Mouse (Mus musculus) kidney, adult 18-20 months (tissue): ENCODE data around the gene Naglu.
"Not testable (repeated sequence)": the region's sequence is repeated elsewhere in the genome, so short reads cannot be mapped to it uniquely, and the experiment has no call there.

Source experiments
- DNase-seq: peaks from one replicate; pipeline ENCODE4 v3.0.0; 2021

Gene Naglu

GRCm38 (mm10) chr11:101085617-101086322, 16.0 kb downstream of the Naglu start:
- no peak for DNase-seq

- no peak for DNase-seq
Observed at GRCm38 (mm10) chr11:101086323-101086674, 16.5 kb downstream of the Naglu start.

GRCm38 (mm10) chr11:101086756-101087681, 17.2 kb downstream of the Naglu start, which contains the start of gene Mlx:
Mlx (plus strand) TSS chr11:101087277.
- DNase-seq, result peak; percentile 91

GRCm38 (mm10) chr11:101087682-101088055, 17.9 kb downstream of the Naglu start:
- peak; percentile 55 for DNase-seq

- no peak for DNase-seq
Observed at GRCm38 (mm10) chr11:101089931-101090330, 20.1 kb downstream of the Naglu start.

- no peak for DNase-seq
Observed at GRCm38 (mm10) chr11:101094930-101095313, 25.1 kb downstream of the Naglu start.

- peak; percentile 96 for DNase-seq
Observed at GRCm38 (mm10) chr11:101095314-101096024, 25.7 kb downstream of the Naglu start, which contains the start of gene Psmc3ip. Psmc3ip (minus strand) TSS chr11:101095436.

- DNase-seq, result no peak
Observed at GRCm38 (mm10) chr11:101098231-101098630, 28.4 kb downstream of the Naglu start.

- no peak for DNase-seq
Observed at GRCm38 (mm10) chr11:101103011-101103410, 33.2 kb downstream of the Naglu start.

GRCm38 (mm10) chr11:101109351-101109750, 39.5 kb downstream of the Naglu start:
- DNase-seq, result no peak

- no peak for DNase-seq
Observed at GRCm38 (mm10) chr11:101110708-101111107, 40.9 kb downstream of the Naglu start.

GRCm38 (mm10) chr11:101111178-101111577, 41.4 kb downstream of the Naglu start:
- DNase-seq, result no peak

GRCm38 (mm10) chr11:101112186-101112585, 42.4 kb downstream of the Naglu start:
- DNase-seq, result no peak

GRCm38 (mm10) chr11:101115564-101115963, 45.8 kb downstream of the Naglu start:
- DNase-seq, result no peak

GRCm38 (mm10) chr11:101118105-101118504, 48.3 kb downstream of the Naglu start:
- no peak for DNase-seq

GRCm38 (mm10) chr11:101119131-101119760, 49.4 kb downstream of the Naglu start:
- DNase-seq, result no peak

GRCm38 (mm10) chr11:101119761-101120544, 50.1 kb downstream of the Naglu start, which contains the start of the genes Retreg3 and Tubg1:
Retreg3 (minus strand) TSS chr11:101119893.
Tubg1 (plus strand) TSS chr11:101119938.
- peak; percentile 99 for DNase-seq

GRCm38 (mm10) chr11:101120545-101121188, 50.9 kb downstream of the Naglu start:
- DNase-seq, result no peak

- DNase-seq, result not testable (repeated sequence)
Observed at GRCm38 (mm10) chr11:101124494-101124893, 54.7 kb downstream of the Naglu start.

GRCm38 (mm10) chr11:101125008-101125407, 55.2 kb downstream of the Naglu start:
- DNase-seq, result not testable (repeated sequence)

- DNase-seq, result no peak
Observed at GRCm38 (mm10) chr11:101127075-101127474, 57.3 kb downstream of the Naglu start.
